11 mouse cellular contexts compared by ENCODE assay signal in genomic region chr9:117144057-117144723, GRCm38 (mm10).
DNase-seq lines count a peak whose midpoint lies in the region; ATAC-seq lines count a peak whose summit lies in the region.
"Had no signal": no experiment of that assay in that cellular context is flagged by ENCODE, and none has a peak within 500 bp of the region (broad histone marks: within the 10 kb centered on the region; RNA-seq: fewer than 3 reads in every experiment).

No protein-coding gene starts in this region.

- no peak overlapping the region for H3K9ac ChIP-seq in kidney, embryonic 16.5 days (replicated peaks; ENCODE audit: low read length)
- H3K9ac ChIP-seq: liver, embryonic 14.5 days had no signal

- no peak overlapping the region for H3K4me2 ChIP-seq in kidney, embryonic 16.5 days (replicated peaks; ENCODE audit: low read depth, low read length)

- DNase-seq in cerebellum, adult 9-10 months: peak; percentile 11
- no peak for DNase-seq in cerebellum, adult 11 months
- DNase-seq in kidney, adult 9 months: no peak
- peak; percentile 54 for DNase-seq in brain, adult 2 months (ENCODE audit: low read depth, low spot score)
- DNase-seq in layer of hippocampus, adult 9-10 months (ENCODE audit: low spot score): peak; percentile 6
- DNase-seq in gastrocnemius, postnatal 25 days: no peak
- DNase-seq: gastrocnemius, postnatal 36 days; thymus, postnatal 25 days had no signal

- WGBS in kidney, embryonic 16.5 days: 59% methylated on average over 7 of the region's 7 CpGs

- H3K4me1 ChIP-seq in kidney, embryonic 16.5 days (ENCODE audit: insufficient read depth, low read length): peaks cover 15% of the 10 kb centered on the region

- no peaks in the 10 kb centered on the region for H3K9me3 ChIP-seq in kidney, embryonic 16.5 days (ENCODE audit: low read length)

- peak overlapping the region; percentile 37 for H3K27ac ChIP-seq in kidney, embryonic 16.5 days (ENCODE audit: low read length)
- H3K27ac ChIP-seq: liver, embryonic 14.5 days had no signal

- no peaks in the 10 kb centered on the region for H3K27me3 ChIP-seq in kidney, embryonic 16.5 days (ENCODE audit: insufficient read depth, low read length)

- peak; percentile 69 for ATAC-seq in kidney, embryonic 16.5 days (ENCODE audit: low FRiP score, low TSS enrichment)
- no peak for ATAC-seq in inflammation-experienced regulatory T-cells, adult 6 months

- H3K36me3 ChIP-seq in kidney, embryonic 16.5 days (ENCODE audit: insufficient read depth, low read length): peaks cover 6% of the 10 kb centered on the region; the same call in 1 of the 2 replicates

- H3K4me3 ChIP-seq in kidney, embryonic 16.5 days (ENCODE audit: low read length): no peak overlapping the region

Comparison
In these comparisons a context has a peak if more than half of its experiments do, and no peak if none do; other contexts are left out.
1. DNase-seq: peak in cerebellum, adult 9-10 months (single experiment), brain, adult 2 months (single experiment) and layer of hippocampus, adult 9-10 months (single experiment); none in cerebellum, adult 11 months (single experiment), kidney, adult 9 months (single experiment) and gastrocnemius, postnatal 25 days (single experiment).